Mouse (Mus musculus) granulocyte monocyte progenitor cell, adult 5-6 weeks (primary cell): Measurements from ENCODE around the gene Slc11a2. TPM values are rescaled to one million over a fixed set of nuclear protein-coding genes. Genes with fewer than 3 reads are reported as not detected.
"Not testable (repeated sequence)": the region's sequence is repeated elsewhere in the genome, so short reads cannot be mapped to it uniquely, and the experiment has no call there.

ENCODE experiments used
- ATAC-seq: replicated peaks from 2 replicates; pipeline ENCODE4 v1.8.0; 2016; ENCODE audit warnings: mild to moderate bottlenecking, moderate TSS enrichment, inconsistent platforms; ENCODE audit not compliant: poor library complexity, severe bottlenecking
- total RNA-seq, 2 experiments: library from RNA; stranded (forward) in 1 of 2; stranded (reverse) in 1 of 2; fragments of 200-712, 200-1000 nt in 1 of 2; fragments of >200 nt in 1 of 2; fragmentation: Nextera tagmentation in 1 of 2; gene quantifications; 2 replicates each; pipeline ENCODE4 v1.2.3; 2014 to 2017

The Slc11a2 gene
- total RNA-seq, 2 experiments from 2014 or later = 8.6 to 10.3 TPM

- no peak for ATAC-seq
Observed at GRCm38 (mm10) chr15:100367119-100367518, 57.8 kb downstream of the Slc11a2 start.

- ATAC-seq = not testable (repeated sequence)
Observed at GRCm38 (mm10) chr15:100365967-100366366, 58.9 kb downstream of the Slc11a2 start.

- no peak for ATAC-seq
Observed at GRCm38 (mm10) chr15:100364242-100364641, 60.6 kb downstream of the Slc11a2 start, which contains the start of gene Higd1c. TSS of gene Higd1c (plus strand) at chr15:100364542.

- ATAC-seq = no peak
Observed at GRCm38 (mm10) chr15:100355876-100356275, 69.0 kb downstream of the Slc11a2 start.

GRCm38 (mm10) chr15:100353399-100353798, 71.5 kb downstream of the Slc11a2 start:
- ATAC-seq = not testable (repeated sequence)

GRCm38 (mm10) chr15:100352711-100353250, 72.1 kb downstream of the Slc11a2 start, which contains the start of the genes Methig1 and Mettl7a2:
TSS of gene Methig1 (plus strand) at chr15:100353149.
TSS of gene Mettl7a2 (plus strand) at chr15:100353200.
- no peak for ATAC-seq

- ATAC-seq = no peak
Observed at GRCm38 (mm10) chr15:100351501-100352060, 73.3 kb downstream of the Slc11a2 start.

GRCm38 (mm10) chr15:100349496-100349895, 75.4 kb downstream of the Slc11a2 start:
- ATAC-seq = no peak

GRCm38 (mm10) chr15:100346761-100347160, 78.1 kb downstream of the Slc11a2 start:
- ATAC-seq = no peak

- no peak for ATAC-seq
Observed at GRCm38 (mm10) chr15:100345484-100345883, 79.4 kb downstream of the Slc11a2 start.

- ATAC-seq = not testable (repeated sequence)
Observed at GRCm38 (mm10) chr15:100341314-100341980, 83.4 kb downstream of the Slc11a2 start.

Other genes starting within 250 kb of the Slc11a2 start
- 56.7 and 75.0 TPM in 2 replicates for gene Atf1, start 197.3 kb downstream of the Slc11a2 start, total RNA-seq (2014; fragmentation: Nextera tagmentation)
- gene Atf1, start 197.3 kb downstream of the Slc11a2 start, total RNA-seq (2017) = 62.3 and 63.0 TPM in 2 replicates
- not detected in 2 replicates for gene Tmprss12, start 144.2 kb downstream of the Slc11a2 start, total RNA-seq (2014; fragmentation: Nextera tagmentation)
- not detected in 2 replicates for gene Tmprss12, start 144.2 kb downstream of the Slc11a2 start, total RNA-seq (2017)
- gene Mettl7a1, start 120.9 kb downstream of the Slc11a2 start, total RNA-seq (2014; fragmentation: Nextera tagmentation) = 24.4 and 27.4 TPM in 2 replicates
- 50.9 and 53.6 TPM in 2 replicates for gene Mettl7a1, start 120.9 kb downstream of the Slc11a2 start, total RNA-seq (2017)
- gene Mettl7a3, start 90.1 kb downstream of the Slc11a2 start, total RNA-seq (2014; fragmentation: Nextera tagmentation) = not detected in 2 replicates
- gene Mettl7a3, start 90.1 kb downstream of the Slc11a2 start, total RNA-seq (2017) = not detected in 2 replicates
- not detected in 2 replicates for gene Methig1, start 71.9 kb downstream of the Slc11a2 start, total RNA-seq (2014; fragmentation: Nextera tagmentation)
- gene Methig1, start 71.9 kb downstream of the Slc11a2 start, total RNA-seq (2017) = not detected in 2 replicates
- gene Mettl7a2, start 71.9 kb downstream of the Slc11a2 start, total RNA-seq (2014; fragmentation: Nextera tagmentation) = not detected in 2 replicates
- not detected in 2 replicates for gene Mettl7a2, start 71.9 kb downstream of the Slc11a2 start, total RNA-seq (2017)
- gene Higd1c, start 60.5 kb downstream of the Slc11a2 start, total RNA-seq (2014; fragmentation: Nextera tagmentation) = not detected in 2 replicates
- gene Higd1c, start 60.5 kb downstream of the Slc11a2 start, total RNA-seq (2017) = not detected in 2 replicates
- gene Gm5475, start 2.9 kb downstream of the Slc11a2 start, total RNA-seq (2014; fragmentation: Nextera tagmentation) = not detected in 2 replicates
- not detected in 2 replicates for gene Gm5475, start 2.9 kb downstream of the Slc11a2 start, total RNA-seq (2017)
- gene Letmd1, start 44.0 kb upstream of the Slc11a2 start, total RNA-seq (2014; fragmentation: Nextera tagmentation) = 42.5 and 46.2 TPM in 2 replicates
- 25.7 and 34.0 TPM in 2 replicates for gene Letmd1, start 44.0 kb upstream of the Slc11a2 start, total RNA-seq (2017)
- gene Csrnp2, start 70.4 kb upstream of the Slc11a2 start, total RNA-seq (2014; fragmentation: Nextera tagmentation) = 1.1 and 2.5 TPM in 2 replicates
- gene Csrnp2, start 70.4 kb upstream of the Slc11a2 start, total RNA-seq (2017) = 1.6 and 2.0 TPM in 2 replicates
- 4.9 and 12.8 TPM in 2 replicates for gene Tfcp2, start 126.9 kb upstream of the Slc11a2 start, total RNA-seq (2014; fragmentation: Nextera tagmentation)
- 8.3 and 10.0 TPM in 2 replicates for gene Tfcp2, start 126.9 kb upstream of the Slc11a2 start, total RNA-seq (2017)
- gene Pou6f1, start 174.9 kb upstream of the Slc11a2 start, total RNA-seq (2014; fragmentation: Nextera tagmentation) = not detected in 2 replicates
- gene Pou6f1, start 174.9 kb upstream of the Slc11a2 start, total RNA-seq (2017) = 0.46 TPM in 1 of 2 replicates, not detected in the other
- gene Dazap2, start 190.3 kb upstream of the Slc11a2 start, total RNA-seq (2014; fragmentation: Nextera tagmentation) = 252 and 291 TPM in 2 replicates
- gene Dazap2, start 190.3 kb upstream of the Slc11a2 start, total RNA-seq (2017) = 155 and 168 TPM in 2 replicates
- 5.4 and 6.1 TPM in 2 replicates for gene Smagp, start 211.9 kb upstream of the Slc11a2 start, total RNA-seq (2014; fragmentation: Nextera tagmentation)
- gene Smagp, start 211.9 kb upstream of the Slc11a2 start, total RNA-seq (2017) = not detected in 2 replicates
- gene Bin2, start 244.5 kb upstream of the Slc11a2 start, total RNA-seq (2014; fragmentation: Nextera tagmentation) = 114 TPM in 2 replicates
- gene Bin2, start 244.5 kb upstream of the Slc11a2 start, total RNA-seq (2017) = 98.3 and 98.8 TPM in 2 replicates